Mouse (Mus musculus) telencephalon, adult 2 months (tissue): ENCODE results near the gene Rap1a.

Experiments used
- DNase-seq: peaks from one replicate; pipeline ENCODE4 v3.0.0-alpha.2; 2011; ENCODE audit warnings: low read depth, low spot score

Gene Rap1a

GRCm38 (mm10) chr3:105801191-105802166, at the start of gene Rap1a:
Gene Rap1a, minus strand, starts transcription at chr3:105801336.
- peak; percentile 41 for DNase-seq

- no peak for DNase-seq
These were observed 45.3 kb upstream of the Rap1a start for GRCm38 (mm10) chr3:105846294-105847069.

GRCm38 (mm10) chr3:105839836-105840235, 38.7 kb upstream of the Rap1a start:
- no peak for DNase-seq

GRCm38 (mm10) chr3:105838655-105839054, 37.5 kb upstream of the Rap1a start:
- no peak for DNase-seq

- DNase-seq = no peak
These were observed 35.7 kb upstream of the Rap1a start for GRCm38 (mm10) chr3:105836883-105837282.

- DNase-seq = no peak
These were observed 34.7 kb upstream of the Rap1a start for GRCm38 (mm10) chr3:105835875-105836274.

- DNase-seq = no peak
These were observed 30.4 kb upstream of the Rap1a start for GRCm38 (mm10) chr3:105831584-105831983.

- no peak for DNase-seq
These were observed 24.5 kb upstream of the Rap1a start for GRCm38 (mm10) chr3:105825501-105826161.

- DNase-seq = no peak
These were observed 23.6 kb upstream of the Rap1a start for GRCm38 (mm10) chr3:105824704-105825103.

GRCm38 (mm10) chr3:105824103-105824502, 23.0 kb upstream of the Rap1a start:
- DNase-seq = no peak

- no peak for DNase-seq
These were observed 22.5 kb upstream of the Rap1a start for GRCm38 (mm10) chr3:105823609-105824008.

- no peak for DNase-seq
These were observed 20.4 kb upstream of the Rap1a start for GRCm38 (mm10) chr3:105821504-105821903.

- DNase-seq = no peak
These were observed 19.1 kb upstream of the Rap1a start for GRCm38 (mm10) chr3:105820272-105820671.

- no peak for DNase-seq
These were observed 17.2 kb upstream of the Rap1a start for GRCm38 (mm10) chr3:105818130-105819004.

GRCm38 (mm10) chr3:105816089-105816488, 15.0 kb upstream of the Rap1a start:
- no peak for DNase-seq

GRCm38 (mm10) chr3:105815236-105815904, 14.2 kb upstream of the Rap1a start:
- DNase-seq = no peak

- DNase-seq = no peak
These were observed 10.0 kb upstream of the Rap1a start for GRCm38 (mm10) chr3:105811146-105811545.

GRCm38 (mm10) chr3:105808179-105809037, 7.3 kb upstream of the Rap1a start:
- no peak for DNase-seq

GRCm38 (mm10) chr3:105807672-105808071, 6.5 kb upstream of the Rap1a start:
- DNase-seq = no peak
